Mouse (Mus musculus) heart, postnatal 0 days (tissue): ENCODE results near the gene B830017H08Rik.

ENCODE experiments used
- CTCF ChIP-seq: IDR thresholded peaks from 2 replicates; pipeline ENCODE4 v1.5.1; 2016; ENCODE audit warnings: antibody characterized with exemption, control low read depth, low read depth
- EP300 ChIP-seq: IDR thresholded peaks from 2 replicates; pipeline ENCODE4 v1.6.1; 2016; ENCODE audit warnings: antibody characterized with exemption, low read depth

- no peak for TF ChIP-seq CTCF
- TF ChIP-seq EP300: no peak
These were observed 37.3 kb upstream of the B830017H08Rik start for GRCm38 (mm10) chr16:17795643-17796042.
